In genomic region chr5:35870408-35871012, GRCm38 (mm10) we compare ENCODE assay signal across 8 mouse cellular contexts. TPM values are rescaled to one million over a fixed set of nuclear protein-coding genes. Genes with fewer than 3 reads are reported as not detected.
DNase-seq lines count a peak whose midpoint lies in the region; ATAC-seq lines count a peak whose summit lies in the region.

No protein-coding gene starts in this region.

- 57% methylated on average over 8 of the region's 8 CpGs for WGBS in intestine, embryonic 15.5 days
- 61% methylated on average over 8 of the region's 8 CpGs for WGBS in midbrain, embryonic 15.5 days

- peak; percentile 73 to 82 for DNase-seq in heart, adult 18-20 months
- no peak for DNase-seq in heart, postnatal 25 days (ENCODE audit: low spot score)
- peak; percentile 84 to 86 for DNase-seq in cerebellum, postnatal 14 days
- DNase-seq in gastrocnemius, adult 8-10 months (ENCODE audit: low spot score in 2 of 2): peak; percentile 54 to 59
- peak; percentile 81 to 88 for DNase-seq in left cerebral cortex, postnatal 14 days (ENCODE audit: low spot score in 2 of 2)
- DNase-seq in splenic B cell, adult 2 months (ENCODE audit: low read depth, low spot score): peak; percentile 81

- H3K9me3 ChIP-seq in intestine, embryonic 15.5 days: no peaks in the 10 kb centered on the region
- H3K9me3 ChIP-seq in midbrain, embryonic 15.5 days: no peaks in the 10 kb centered on the region

- no peak overlapping the region for H3K4me3 ChIP-seq in intestine, embryonic 15.5 days (replicated peaks)
- H3K4me3 ChIP-seq in midbrain, embryonic 15.5 days: no peak overlapping the region

- no peak overlapping the region for H3K9ac ChIP-seq in intestine, embryonic 15.5 days
- no peak overlapping the region for H3K9ac ChIP-seq in midbrain, embryonic 15.5 days

- no peaks in the 10 kb centered on the region for H3K36me3 ChIP-seq in intestine, embryonic 15.5 days
- no peaks in the 10 kb centered on the region for H3K36me3 ChIP-seq in midbrain, embryonic 15.5 days (replicated peaks)
- H3K36me3 ChIP-seq in splenic B cell, adult 2 months (ENCODE audit: control insufficient read depth, insufficient read depth, low read length, poor library complexity, severe bottlenecking): no peaks in the 10 kb centered on the region

- no peaks in the 10 kb centered on the region for H3K4me1 ChIP-seq in intestine, embryonic 15.5 days (replicated peaks)
- H3K4me1 ChIP-seq in midbrain, embryonic 15.5 days: no peaks in the 10 kb centered on the region

- H3K27ac ChIP-seq in intestine, embryonic 15.5 days: no peak overlapping the region
- H3K27ac ChIP-seq in midbrain, embryonic 15.5 days: no peak overlapping the region

- intact Hi-C loops in heart, postnatal 25 days (cut with DNase I): loop anchor here (1.0 kb wide), 1 partner anchor 102 kb away; no protein-coding TSS in a partner anchor
- intact Hi-C loops in left cerebral cortex, postnatal 14 days (cut with DNase I): loop anchor here (1.0 kb wide), 1 partner anchor 105 kb away; no protein-coding TSS in a partner anchor

- no peaks in the 10 kb centered on the region for H3K27me3 ChIP-seq in intestine, embryonic 15.5 days (replicated peaks)
- H3K27me3 ChIP-seq in midbrain, embryonic 15.5 days (replicated peaks): no peaks in the 10 kb centered on the region
- no peaks in the 10 kb centered on the region for H3K27me3 ChIP-seq in splenic B cell, adult 2 months (ENCODE audit: control insufficient read depth, insufficient read depth, low read length, poor library complexity, severe bottlenecking)

- no peak overlapping the region for H3K4me2 ChIP-seq in intestine, embryonic 15.5 days (replicated peaks)
- no peak overlapping the region for H3K4me2 ChIP-seq in midbrain, embryonic 15.5 days

- ATAC-seq in intestine, embryonic 15.5 days: peak; percentile 81
- peak; percentile 81 for ATAC-seq in midbrain, embryonic 15.5 days (replicated peaks)

RNA-seq across cellular contexts. Expression of gene Afap1, which starts 22.6 kb away (rescaled TPM):
- total RNA-seq in heart, adult 18-20 months (2021): 10 to 100 TPM; 16.9 to 19.2 TPM
- total RNA-seq in heart, postnatal 25 days (2021): 10 to 100 TPM; 22.8 to 23.9 TPM
- total RNA-seq in gastrocnemius, adult 8-10 months (2022): 1 to 10 TPM; 5.5 to 7.5 (median 5.8) TPM
- 15.4 and 18.4 TPM in 2 replicates for polyA plus RNA-seq in intestine, embryonic 15.5 days (2015; fragmentation: Nextera tagmentation; extraction: Ambion mirVana)
- total RNA-seq in left cerebral cortex, postnatal 14 days (2021): 10 to 100 TPM; 66.8 to 71.6 TPM
- 71.1 and 76.9 TPM in 2 replicates for polyA plus RNA-seq in midbrain, embryonic 15.5 days (2015; fragmentation: Nextera tagmentation; extraction: Ambion mirVana)
